Mouse (Mus musculus) brain, embryonic 14.5 days (tissue): Measurements from ENCODE around the gene Milr1. TPM values are rescaled to one million over a fixed set of nuclear protein-coding genes. Genes with fewer than 3 reads are reported as not detected.

Experiments used
- DNase-seq: peaks from one replicate; pipeline ENCODE4 v3.0.0-alpha.2; 2011; ENCODE audit warnings: low read depth
- CTCF ChIP-seq: fragments of 200-500 bp; IDR thresholded peaks from 2 replicates; pipeline ENCODE4 v1.5.1; 2012; ENCODE audit warnings: inconsistent platforms, mild to moderate bottlenecking, moderate library complexity, borderline replicate concordance; ENCODE audit not compliant: insufficient read depth, insufficient read length; ENCODE audit errors: extremely low read depth
- POLR2A ChIP-seq: fragments of 200-500 bp; IDR thresholded peaks from 2 replicates; pipeline ENCODE4 v1.6.1; 2012; ENCODE audit warnings: mild to moderate bottlenecking, inconsistent platforms, borderline replicate concordance; ENCODE audit not compliant: poor library complexity, insufficient read depth, insufficient read length, severe bottlenecking; ENCODE audit errors: extremely low read depth
- polyA plus RNA-seq: library from polyadenylated mRNA; depleted of rRNA; stranded (reverse); fragments of >200 nt; gene quantifications from 2 replicates; pipeline ENCODE4 v1.2.3, GENCODE M21; 2012; rRNA removed

The Milr1 gene
- polyA plus RNA-seq = 0.36 and 0.38 TPM in 2 replicates

DNA sequence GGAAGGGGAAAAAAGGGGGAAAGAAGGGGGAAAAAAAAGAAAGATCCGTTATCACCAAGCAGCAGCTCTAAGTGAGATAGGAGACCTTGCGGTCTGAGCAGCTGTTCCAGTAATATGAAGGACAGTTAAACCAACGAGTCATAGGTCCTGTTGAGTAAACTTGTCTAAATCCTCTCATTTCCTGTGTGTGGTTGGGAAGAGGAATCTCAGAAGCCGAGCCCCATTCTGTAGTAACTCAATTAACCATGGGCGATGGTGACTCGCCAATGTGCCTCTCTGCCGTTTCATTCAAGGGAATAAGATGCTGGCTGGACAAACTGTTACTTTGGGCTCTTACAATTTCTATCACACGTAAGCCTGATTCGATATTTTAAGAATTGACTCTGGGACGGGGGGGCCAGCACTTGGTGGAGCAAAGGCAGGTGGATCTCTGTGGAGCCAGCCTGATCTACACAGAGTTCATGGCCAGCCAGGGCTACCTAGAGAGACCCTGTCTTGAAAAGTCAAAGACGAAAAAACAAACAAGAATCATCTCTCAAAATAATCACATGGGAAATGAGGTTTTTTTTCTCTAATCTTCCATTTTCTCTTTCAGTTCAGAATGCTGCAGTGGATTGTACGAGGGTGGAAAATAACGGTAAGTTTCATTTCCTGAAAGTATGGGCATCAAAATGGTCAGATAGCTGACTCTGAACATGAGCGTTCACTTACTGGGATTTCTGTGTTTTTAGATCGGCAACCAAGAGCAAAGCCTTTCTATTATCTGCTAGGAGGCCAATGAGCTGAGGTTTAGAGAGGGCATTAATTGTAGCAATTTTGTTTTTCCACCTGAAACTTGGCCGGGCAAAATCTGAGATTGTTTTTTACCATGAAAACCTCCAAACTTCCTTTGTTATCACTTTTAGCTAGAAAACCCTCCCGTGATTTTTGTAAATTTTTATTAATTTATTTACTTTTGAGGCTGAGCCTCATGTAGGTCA, at the start of gene Milr1:
Gene Milr1 (plus strand): TSS at position 188 of the 980 bp plus-strand sequence.
- DNase-seq = no peak
- no peak for TF ChIP-seq POLR2A
- TF ChIP-seq CTCF = no peak

DNA sequence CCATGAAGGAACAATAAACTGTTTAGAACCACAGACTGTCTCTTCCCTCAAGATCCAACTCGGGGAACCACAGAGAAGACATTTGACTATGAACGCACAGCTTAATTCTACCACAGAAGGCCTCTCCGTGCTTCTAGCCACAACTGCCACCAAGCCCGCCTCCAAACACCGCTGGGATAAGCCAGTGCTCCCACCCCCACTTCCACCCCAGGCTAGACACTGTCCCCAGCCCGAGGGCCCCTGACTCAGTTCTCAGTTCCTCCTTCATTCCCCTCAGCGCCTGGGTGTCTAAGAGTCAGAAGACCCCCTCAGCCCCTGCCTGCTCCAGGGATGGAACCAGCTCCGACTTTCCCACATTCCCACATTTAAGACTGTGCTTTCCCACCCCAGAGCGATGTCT, 49.4 kb upstream of the Milr1 start:
- no peak for DNase-seq
- TF ChIP-seq CTCF (no peak), POLR2A (no peak)

DNA sequence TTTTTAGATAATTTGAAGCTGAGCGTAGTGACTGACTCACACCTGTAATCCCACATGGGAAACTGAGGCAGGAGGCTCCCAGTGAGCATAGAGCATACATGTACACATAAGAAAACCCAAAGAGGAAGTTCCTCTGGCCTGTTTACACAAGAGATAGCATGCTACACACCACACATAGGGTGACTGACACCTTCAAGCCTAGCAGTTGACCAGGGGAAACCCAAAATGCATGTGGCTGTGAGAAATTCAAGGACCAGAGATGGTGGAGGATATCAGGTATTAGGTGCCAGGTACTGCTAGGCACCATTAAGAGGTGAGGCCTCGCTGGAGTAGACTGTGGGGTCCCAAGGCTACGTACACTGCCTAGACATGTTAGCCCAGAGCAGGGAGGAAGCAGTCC, 48.4 kb upstream of the Milr1 start:
- no peak for TF ChIP-seq CTCF
- TF ChIP-seq POLR2A = no peak
- DNase-seq = no peak

DNA sequence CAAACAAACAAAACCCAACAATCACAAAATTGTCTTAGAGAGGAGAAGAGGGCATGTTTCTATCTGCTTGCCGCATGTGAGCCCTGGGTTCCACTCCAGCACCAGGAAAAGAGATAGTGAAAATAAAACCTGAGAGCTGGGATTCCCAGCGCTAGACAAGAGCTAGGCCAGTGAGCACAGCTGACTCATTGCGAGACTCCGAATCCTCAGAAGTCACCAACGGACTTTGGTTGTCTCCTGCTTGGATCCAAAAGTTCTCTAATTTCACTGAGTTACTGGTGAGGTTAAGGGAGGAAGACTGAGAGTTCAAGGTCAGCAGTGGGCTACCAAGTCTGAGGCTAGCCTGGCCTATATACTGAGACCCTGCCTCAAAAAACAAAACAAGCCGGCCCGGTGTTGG, 47.1 kb upstream of the Milr1 start:
- no peak for DNase-seq

DNA sequence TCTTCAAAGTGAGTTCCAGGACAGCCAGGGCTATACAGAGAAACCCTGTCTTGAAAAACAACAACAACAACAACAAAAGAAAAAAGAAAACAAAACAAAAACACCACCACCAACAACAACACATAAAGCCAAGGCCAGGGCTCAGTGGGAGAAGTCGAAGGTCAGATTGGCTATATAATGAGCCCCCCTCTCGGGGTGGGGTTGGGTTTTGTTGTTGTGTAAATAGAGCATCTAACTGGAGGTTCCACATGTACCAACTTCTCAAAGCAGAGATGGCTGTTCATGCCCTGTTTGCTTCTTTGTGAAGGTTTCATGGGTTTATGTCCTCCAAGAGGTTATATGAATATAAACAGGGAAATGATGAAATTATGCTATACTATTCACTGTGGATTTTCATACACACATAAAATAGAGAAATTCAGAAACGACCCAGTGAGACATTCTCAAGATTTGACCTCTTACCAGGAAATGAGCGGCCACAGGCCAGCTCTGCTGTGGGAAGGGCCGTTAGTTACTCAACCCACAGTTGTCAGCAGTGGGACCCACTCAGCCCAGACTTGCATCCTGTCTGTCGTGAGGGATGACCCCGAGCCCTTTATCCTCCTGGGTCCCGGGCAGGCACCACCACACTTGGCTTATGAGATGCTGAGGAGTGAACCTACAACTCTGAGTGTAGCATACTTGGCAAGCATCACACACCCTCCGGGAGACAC, 46.5 kb upstream of the Milr1 start:
- TF ChIP-seq POLR2A (no peak), CTCF (no peak)
- DNase-seq = no peak

More for the DNA sequence above, 47.1 kb upstream of the Milr1 start:
- no peak for TF ChIP-seq POLR2A
- no peak for TF ChIP-seq CTCF

DNA sequence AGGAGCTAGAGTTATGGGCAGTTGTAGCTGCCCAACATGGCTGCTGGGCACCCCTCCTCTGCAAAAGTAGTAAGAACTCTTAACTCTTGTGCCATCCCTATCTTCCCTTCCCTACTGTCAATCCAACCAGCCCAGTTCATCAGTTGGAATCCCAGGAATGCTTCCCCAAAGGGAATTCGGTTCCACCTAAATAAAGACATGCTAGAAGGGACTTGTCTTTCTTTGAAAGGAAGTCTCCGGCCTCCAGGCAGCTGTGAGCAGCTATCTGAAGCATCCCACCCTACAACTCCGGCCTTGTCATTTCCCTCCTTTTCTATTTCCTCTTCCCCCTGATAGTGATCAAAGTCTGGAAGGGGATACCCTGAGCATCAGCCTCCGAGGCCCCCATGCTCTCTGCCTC, 44.8 kb upstream of the Milr1 start:
- TF ChIP-seq POLR2A (no peak), CTCF (no peak)
- DNase-seq = no peak

DNA sequence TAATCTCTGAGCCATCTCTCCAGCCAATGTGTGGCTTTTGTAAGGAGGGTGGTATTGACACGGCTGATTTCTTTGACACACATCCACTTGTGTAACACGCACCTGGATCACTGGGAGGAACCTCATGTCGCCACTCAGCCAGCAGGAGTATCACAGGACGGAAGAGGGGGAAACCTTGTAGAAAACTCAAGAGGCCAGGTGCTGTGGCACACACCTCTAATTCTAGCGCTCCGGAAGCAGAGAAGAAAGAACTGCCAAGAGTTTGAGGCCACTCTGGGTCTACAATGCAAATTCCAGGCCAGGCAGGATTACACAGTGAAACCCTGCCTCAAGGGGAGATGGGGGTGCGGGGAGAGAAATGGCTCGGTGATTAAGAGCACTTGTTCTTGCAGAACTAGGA, 43.9 kb upstream of the Milr1 start:
- TF ChIP-seq POLR2A = no peak
- TF ChIP-seq CTCF = no peak
- DNase-seq = no peak

DNA sequence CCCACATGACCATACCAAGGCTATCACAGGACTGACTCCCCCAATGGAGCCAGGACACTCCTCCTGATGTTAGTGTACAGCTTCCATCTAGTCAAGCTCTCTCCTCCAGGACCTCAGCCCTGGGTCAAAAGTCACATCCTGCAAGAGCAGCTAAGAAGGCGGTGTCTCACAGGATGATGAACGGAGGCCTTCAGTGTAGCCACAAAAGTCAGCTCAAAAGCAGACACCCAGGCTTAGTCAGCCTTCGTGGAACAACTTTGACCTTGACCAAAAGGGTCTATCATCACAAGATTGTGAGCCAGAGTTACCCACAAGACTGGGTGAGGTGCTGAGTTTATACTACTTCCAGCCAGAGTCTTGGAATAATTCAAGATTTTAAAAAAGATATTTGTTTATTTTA, 43.2 kb upstream of the Milr1 start:
- TF ChIP-seq CTCF = no peak
- no peak for TF ChIP-seq POLR2A
- no peak for DNase-seq

DNA sequence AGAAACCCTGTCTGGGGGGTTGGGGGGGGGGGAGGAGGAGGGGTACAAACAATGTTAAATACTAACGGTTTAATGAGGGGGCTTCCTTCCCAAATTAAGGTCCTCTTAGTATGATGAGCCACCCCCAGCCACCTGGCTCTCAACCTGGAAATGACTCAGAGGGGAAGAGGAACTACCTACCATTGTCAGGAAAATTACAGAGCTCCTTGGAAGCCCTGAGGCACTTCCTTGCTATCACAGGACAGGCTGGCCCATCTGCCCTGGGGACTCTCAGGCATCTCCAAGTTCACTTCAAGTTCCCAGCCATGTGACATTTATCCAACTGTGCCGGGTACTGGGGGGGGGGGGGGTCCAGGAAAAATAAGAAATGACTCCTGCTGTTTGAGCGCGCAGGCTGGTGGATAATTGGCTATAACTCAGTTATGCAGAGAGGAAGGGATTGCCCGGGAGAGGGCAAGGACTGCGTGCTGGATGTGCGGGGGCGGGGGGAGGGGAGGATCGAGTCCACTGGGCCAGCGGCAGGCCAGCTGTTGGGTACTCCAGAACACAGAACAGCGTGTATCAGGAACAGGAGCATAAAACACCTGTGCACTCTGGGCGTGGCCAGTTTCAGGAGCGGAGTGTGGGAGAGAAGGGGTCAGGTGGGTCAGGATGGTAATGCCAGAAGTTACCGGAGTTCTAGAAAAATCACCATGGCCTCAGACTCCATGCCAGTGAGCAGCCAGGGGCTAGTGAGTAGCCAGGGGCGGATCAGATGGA, 41.6 kb upstream of the Milr1 start:
- no peak for TF ChIP-seq POLR2A
- TF ChIP-seq CTCF = no peak
- no peak for DNase-seq

DNA sequence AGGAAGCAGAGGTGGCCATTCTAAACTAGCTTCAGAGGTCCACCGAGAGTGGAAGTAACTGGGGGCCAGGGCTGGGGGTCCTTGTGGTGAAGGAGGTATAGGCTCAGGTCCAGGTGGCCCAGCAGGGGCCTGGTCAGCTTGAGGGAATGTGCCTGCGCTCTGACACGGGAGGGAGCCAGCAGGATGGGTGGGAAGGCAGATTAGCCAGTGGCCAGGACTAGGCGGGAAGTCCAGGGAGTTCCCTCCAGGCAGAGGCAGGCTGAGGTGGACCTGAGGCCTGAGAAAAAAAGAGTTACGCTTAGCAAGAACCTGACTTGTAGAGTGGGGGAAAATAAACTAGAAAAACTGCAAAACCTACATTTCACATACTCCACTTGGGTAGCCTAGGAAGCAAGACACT, 40.2 kb upstream of the Milr1 start:
- DNase-seq = no peak
- TF ChIP-seq CTCF = no peak
- no peak for TF ChIP-seq POLR2A

DNA sequence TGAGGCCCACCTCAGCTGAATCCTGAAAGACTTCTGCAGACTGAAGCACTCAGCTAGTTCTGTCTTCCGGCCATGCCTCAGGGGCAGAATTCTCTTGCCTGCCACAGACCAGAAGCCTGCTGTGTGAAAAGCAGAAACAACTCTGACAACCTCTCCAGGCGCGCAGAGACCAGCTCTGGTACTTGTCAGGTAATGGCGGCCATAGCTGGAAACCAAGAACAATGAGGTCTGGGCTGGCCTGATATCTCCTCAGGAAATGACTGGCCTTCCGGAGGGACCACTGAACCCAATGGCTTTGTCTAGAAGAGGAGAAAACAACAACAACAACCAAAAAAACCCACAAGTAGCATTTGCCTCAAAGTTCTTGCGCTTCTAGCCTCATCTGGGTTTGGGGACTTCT, 36.0 kb upstream of the Milr1 start:
- no peak for DNase-seq
- no peak for TF ChIP-seq CTCF
- TF ChIP-seq POLR2A = no peak

DNA sequence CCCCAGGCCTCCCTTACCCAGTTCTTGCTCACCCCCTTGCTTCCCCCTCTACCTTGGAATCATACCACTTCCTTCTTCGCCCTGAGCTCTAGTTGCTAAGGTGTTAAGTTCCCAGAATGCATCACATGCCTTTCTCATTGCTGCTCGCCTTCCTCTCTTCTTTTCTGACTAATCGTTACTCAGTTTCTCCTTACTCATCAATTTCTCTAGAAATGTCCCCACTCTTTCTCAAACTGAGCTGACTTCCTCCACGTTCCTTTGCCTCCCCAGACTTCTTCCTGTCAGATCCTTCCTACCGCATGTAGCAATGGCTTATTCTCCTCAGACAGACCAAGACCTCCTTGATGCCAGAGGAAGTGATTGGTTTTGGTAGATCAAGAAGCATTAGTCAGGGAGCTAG, 34.5 kb upstream of the Milr1 start:
- TF ChIP-seq CTCF = no peak
- TF ChIP-seq POLR2A = no peak
- DNase-seq = no peak
